Mouse (Mus musculus) hindbrain, embryonic 13.5 days (tissue): ENCODE data around the gene Dkkl1. TPM values are rescaled to one million over a fixed set of nuclear protein-coding genes. Genes with fewer than 3 reads are reported as not detected.
"Not testable (repeated sequence)": the region's sequence is repeated elsewhere in the genome, so short reads cannot be mapped to it uniquely, and the experiment has no call there.

Experiments
- ATAC-seq: fragments of 200-750 bp; cut with Nextera tagmentation; 2 replicates; pipeline ENCODE4 v1.8.0; 2017; ENCODE audit warnings: moderate TSS enrichment; ENCODE audit not compliant: low FRiP score
- H3K27ac ChIP-seq: fragments of 300-500 bp; sonication (generic); 2 replicates; pipeline ENCODE4 v1.5.1; 2015; ENCODE audit warnings: inconsistent platforms, mild to moderate bottlenecking, moderate library complexity
- H3K27me3 ChIP-seq: fragments of 300-500 bp; sonication (generic); 2 replicates; pipeline ENCODE4 v1.6.1; 2015; ENCODE audit warnings: mild to moderate bottlenecking, inconsistent platforms
- H3K36me3 ChIP-seq: fragments of 300-500 bp; sonication (generic); 2 replicates; pipeline ENCODE4 v1.6.1; 2015; ENCODE audit warnings: mild to moderate bottlenecking, inconsistent platforms
- H3K4me1 ChIP-seq: fragments of 300-500 bp; sonication (generic); replicated peaks from 2 replicates; pipeline ENCODE4 v1.6.1; 2015; ENCODE audit warnings: inconsistent platforms
- H3K4me2 ChIP-seq: fragments of 300-500 bp; sonication (generic); 2 replicates; pipeline ENCODE4 v1.6.1; 2015; ENCODE audit warnings: inconsistent platforms, mild to moderate bottlenecking, moderate library complexity
- H3K4me3 ChIP-seq: fragments of 300-500 bp; sonication (generic); 2 replicates; pipeline ENCODE4 v1.5.1; 2015; ENCODE audit warnings: mild to moderate bottlenecking, inconsistent platforms
- H3K9ac ChIP-seq: fragments of 300-500 bp; sonication (generic); 2 replicates; pipeline ENCODE4 v1.6.1; 2015; ENCODE audit warnings: mild to moderate bottlenecking, inconsistent platforms
- H3K9me3 ChIP-seq: fragments of 300-500 bp; sonication (generic); 2 replicates; pipeline ENCODE4 v1.6.1; 2016; ENCODE audit warnings: inconsistent platforms
- WGBS: fragments of 180-500 bp; shearing (Covaris S2); methylation state at CpG from one replicate; pipeline ENCODE4 v1.1.7; 2015; 5-methylcytosine and 5-hydroxymethylcytosine counted together
- polyA plus RNA-seq: library from polyadenylated mRNA; unstranded; fragments of >200 nt; fragmentation: Nextera tagmentation; extraction: Ambion mirVana; gene quantifications from 2 replicates; pipeline ENCODE4 v1.2.1, GENCODE M21; 2015

Gene Dkkl1
- polyA plus RNA-seq, 1 experiment from 2014 or later, result 5.6 TPM

DNA sequence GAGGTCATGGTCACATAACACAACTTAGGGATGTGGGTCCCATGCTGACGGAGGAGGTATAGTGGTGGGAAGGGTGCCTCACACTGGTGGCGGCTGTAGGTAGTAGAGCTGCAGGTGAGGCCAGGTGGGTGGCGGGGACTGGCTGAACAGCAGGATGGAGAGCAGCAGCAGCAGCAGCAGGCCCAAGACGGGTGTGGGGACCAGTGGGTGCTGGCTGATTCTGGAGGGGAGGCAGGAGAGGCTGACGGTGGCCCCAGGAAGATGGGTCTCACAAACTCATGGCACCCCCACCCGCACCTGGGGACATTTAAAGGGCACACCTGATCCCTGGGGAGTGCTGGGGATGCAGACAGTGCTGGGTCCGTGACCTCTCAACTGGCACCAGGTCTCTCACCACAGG is 28.3 kb downstream of the Dkkl1 start:
- no peaks in the 10 kb centered on the region for H3K9me3 ChIP-seq
- H3K36me3 ChIP-seq, result no peaks in the 10 kb centered on the region
- ATAC-seq, result no peak
- H3K27me3 ChIP-seq, result peaks cover 97% of the 10 kb centered on the region
- H3K4me2 ChIP-seq, result no peak overlapping the region
- H3K4me3 ChIP-seq, result no peak overlapping the region
- 74% methylated on average over 7 of the region's 7 CpGs for WGBS
- no peak overlapping the region; the same call in 1 of the 2 replicates for H3K9ac ChIP-seq
- peaks cover 29% of the 10 kb centered on the region for H3K4me1 ChIP-seq
- H3K27ac ChIP-seq, result no peak overlapping the region

DNA sequence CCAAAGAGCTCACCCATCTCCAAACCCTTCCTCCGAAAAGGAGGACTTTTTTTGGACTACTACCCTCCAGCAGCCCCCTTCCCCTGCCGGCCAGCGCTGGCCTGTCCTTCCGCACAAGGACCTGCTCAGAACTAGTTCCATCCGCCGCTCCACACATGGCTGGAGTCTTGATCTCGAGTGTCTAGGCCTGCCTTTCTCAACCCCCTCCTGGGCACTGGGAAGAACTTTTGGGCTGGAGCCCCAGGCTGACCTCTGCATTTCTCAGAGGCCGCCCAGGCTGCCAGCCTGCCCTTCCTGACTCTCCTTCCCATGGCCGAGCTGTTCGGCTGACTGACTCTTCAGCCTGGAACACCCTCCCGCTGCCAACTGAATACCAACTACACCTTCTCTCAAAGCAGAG is 29.3 kb downstream of the Dkkl1 start:
- H3K27ac ChIP-seq, result no peak overlapping the region
- H3K4me2 ChIP-seq, result peak overlapping the region; percentile 56
- H3K4me3 ChIP-seq, result peak overlapping the region; percentile 32
- H3K4me1 ChIP-seq, result peaks cover 29% of the 10 kb centered on the region
- 24% methylated on average over 11 of the region's 11 CpGs for WGBS
- H3K27me3 ChIP-seq, result peaks cover 97% of the 10 kb centered on the region
- no peaks in the 10 kb centered on the region for H3K36me3 ChIP-seq
- no peaks in the 10 kb centered on the region for H3K9me3 ChIP-seq
- peak overlapping the region; percentile 49; the same call in 1 of the 2 replicates for H3K9ac ChIP-seq
- no peak for ATAC-seq

DNA sequence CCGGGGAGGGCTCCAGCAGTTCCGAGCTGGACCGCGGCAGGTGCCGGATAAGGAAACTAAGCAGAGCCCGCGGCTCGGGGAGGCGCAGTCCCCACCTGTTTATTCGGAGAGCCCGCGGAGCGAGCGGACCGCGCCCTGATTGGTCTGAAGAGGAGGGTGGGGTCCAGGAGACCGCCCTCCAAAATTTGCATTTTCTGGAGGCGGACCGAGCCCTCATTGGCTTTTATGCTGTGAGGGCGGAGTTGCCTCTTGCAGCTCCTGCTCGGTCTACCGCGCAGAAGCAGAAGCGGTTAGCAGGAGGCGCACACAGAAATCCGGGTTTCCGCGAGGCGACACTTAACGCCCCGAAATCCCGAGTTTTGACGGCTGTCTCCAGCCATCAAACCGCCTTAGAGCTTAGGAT is 29.7 kb downstream of the Dkkl1 start:
- peak overlapping the region; percentile 49; the same call in 1 of the 2 replicates for H3K9ac ChIP-seq
- WGBS, result under 1% methylated on average over 34 of the region's 34 CpGs
- H3K27ac ChIP-seq, result no peak overlapping the region
- no peaks in the 10 kb centered on the region for H3K36me3 ChIP-seq
- peak overlapping the region; percentile 32 for H3K4me3 ChIP-seq
- H3K9me3 ChIP-seq, result no peaks in the 10 kb centered on the region
- H3K4me2 ChIP-seq, result peak overlapping the region; percentile 56
- peaks cover 29% of the 10 kb centered on the region for H3K4me1 ChIP-seq
- H3K27me3 ChIP-seq, result peaks cover 100% of the 10 kb centered on the region
- ATAC-seq, result peak; percentile 84

DNA sequence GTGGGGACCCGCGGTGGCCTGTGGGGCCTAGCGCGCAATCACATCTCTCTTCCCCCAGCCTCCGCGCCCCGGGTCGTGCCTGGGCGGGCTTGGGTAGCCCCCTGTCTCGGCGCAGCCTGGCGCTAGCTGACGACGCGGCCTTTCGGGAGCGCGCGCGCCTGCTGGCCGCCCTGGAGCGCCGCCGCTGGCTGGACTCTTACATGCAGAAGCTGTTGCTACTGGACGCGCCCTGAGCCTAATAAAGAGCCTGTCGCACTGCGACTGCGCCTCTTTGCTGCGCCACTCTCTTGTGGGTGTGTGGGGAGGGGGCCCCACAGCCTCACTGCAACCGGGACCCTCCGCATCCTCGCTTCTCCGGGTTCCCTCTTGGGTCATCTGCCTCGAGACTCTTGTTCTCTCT is 30.4 kb downstream of the Dkkl1 start:
- H3K4me1 ChIP-seq, result peaks cover 29% of the 10 kb centered on the region
- H3K36me3 ChIP-seq, result no peaks in the 10 kb centered on the region
- peak overlapping the region; percentile 32 for H3K4me3 ChIP-seq
- ATAC-seq, result no peak
- H3K9me3 ChIP-seq, result no peaks in the 10 kb centered on the region
- 3% methylated on average over 22 of the region's 35 CpGs for WGBS
- H3K4me2 ChIP-seq, result peak overlapping the region; percentile 56
- peaks cover 100% of the 10 kb centered on the region for H3K27me3 ChIP-seq
- H3K9ac ChIP-seq, result peak overlapping the region; percentile 46
- no peak overlapping the region for H3K27ac ChIP-seq

DNA sequence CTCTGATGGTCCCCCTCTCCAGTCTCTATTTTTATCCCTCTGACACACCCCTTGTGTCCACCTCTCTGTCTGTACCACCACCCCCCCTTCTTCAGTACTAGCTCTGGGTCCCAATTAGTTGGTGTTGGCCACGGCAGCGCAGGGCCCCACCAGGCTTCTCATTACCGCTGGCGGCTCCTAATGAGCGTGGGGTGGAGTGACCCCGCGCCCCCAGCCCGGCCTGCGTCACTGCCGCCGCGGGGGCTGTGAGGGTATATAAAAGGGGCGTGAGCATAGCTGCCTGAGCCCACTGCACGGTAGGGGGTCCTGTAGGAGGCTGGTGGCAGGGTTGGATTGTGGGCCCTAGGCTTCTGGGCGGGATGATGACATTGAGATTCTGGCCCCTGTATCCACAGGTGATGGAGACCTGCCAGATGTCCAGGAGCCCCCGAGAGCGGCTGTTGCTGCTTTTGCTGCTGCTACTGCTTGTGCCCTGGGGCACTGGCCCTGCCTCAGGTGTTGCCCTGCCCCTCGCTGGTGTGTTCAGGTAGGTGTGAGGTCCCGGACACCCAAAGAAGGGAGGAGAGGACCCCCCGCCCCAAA is 31.0 kb downstream of the Dkkl1 start, which contains the start of gene Pth2:
Pth2 (plus strand) TSS at position 100 of the 582 bp plus-strand sequence.
- Histone ChIP-seq H3K4me3 (peak within 1 kb of the TSS; percentile 32), H3K9ac (peak within 1 kb of the TSS; percentile 46)

DNA sequence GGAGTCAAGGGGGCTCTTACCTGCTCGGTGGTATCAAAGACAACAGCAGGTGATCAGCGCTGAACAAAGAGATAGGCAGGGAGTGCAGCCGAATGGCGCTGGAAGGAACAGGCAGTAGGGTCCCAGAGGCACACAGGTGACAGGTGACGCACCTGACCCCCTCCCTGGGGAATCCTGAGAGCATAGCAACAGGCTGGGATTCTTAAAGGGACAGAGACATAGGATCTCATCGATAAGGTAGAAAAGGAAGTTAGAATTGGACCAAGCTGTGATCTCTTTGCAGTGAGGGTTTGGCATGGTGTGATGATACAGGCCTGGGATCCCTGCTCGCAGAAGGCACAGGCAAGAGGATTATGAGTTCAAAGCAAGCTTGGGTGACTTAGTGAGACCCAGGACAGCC is 32.5 kb downstream of the Dkkl1 start, which contains the start of gene Gfy:
Gfy (minus strand) TSS at position 101 of the 400 bp plus-strand sequence.
- 26% methylated on average over 7 of the region's 7 CpGs for WGBS
- ATAC-seq, result no peak

More for the DNA sequence above, 31.0 kb downstream of the Dkkl1 start, which contains the start of gene Pth2:
- Histone ChIP-seq H3K4me1 (peaks cover 35% of the 10 kb centered on the region), H3K4me2 (peak within 1 kb of the TSS; percentile 56), H3K36me3 (no peaks in the 10 kb centered on the region), H3K9me3 (no peaks in the 10 kb centered on the region), H3K27me3 (peaks cover 100% of the 10 kb centered on the region), H3K27ac (no peak within 1 kb of the TSS)
- no peak for ATAC-seq
- 22% methylated on average over 20 of the region's 20 CpGs for WGBS

DNA sequence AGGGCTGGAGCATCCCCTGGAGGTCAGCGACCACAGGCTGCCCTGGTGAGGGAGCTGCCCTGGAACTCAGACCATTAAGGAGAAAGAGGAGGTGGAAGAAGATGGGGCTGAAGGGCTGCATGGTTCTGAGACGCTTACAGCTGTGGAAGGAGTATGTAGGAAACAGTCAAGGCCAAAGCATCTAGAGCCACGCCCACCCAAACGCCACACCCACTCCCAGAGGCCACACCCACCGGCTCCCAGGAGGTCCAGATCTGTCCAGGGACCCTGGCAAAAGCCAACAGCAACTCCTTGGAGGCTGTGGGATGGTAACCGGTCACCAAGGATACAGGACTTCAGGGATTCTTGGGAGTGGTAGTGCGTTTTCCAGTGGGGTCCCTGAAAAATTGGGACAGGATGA is 33.4 kb downstream of the Dkkl1 start:
- H3K4me1 ChIP-seq, result peaks cover 35% of the 10 kb centered on the region
- no peak overlapping the region for H3K27ac ChIP-seq
- no peaks in the 10 kb centered on the region for H3K36me3 ChIP-seq
- no peak overlapping the region for H3K4me2 ChIP-seq
- H3K27me3 ChIP-seq, result peaks cover 98% of the 10 kb centered on the region
- 23% methylated on average over 7 of the region's 7 CpGs for WGBS
- no peak overlapping the region for H3K9ac ChIP-seq
- H3K9me3 ChIP-seq, result no peaks in the 10 kb centered on the region
- ATAC-seq, result no peak
- no peak overlapping the region for H3K4me3 ChIP-seq

More for the DNA sequence above, 32.5 kb downstream of the Dkkl1 start, which contains the start of gene Gfy:
- Histone ChIP-seq H3K27ac (no peak within 1 kb of the TSS), H3K4me2 (no peak within 1 kb of the TSS), H3K9me3 (no peaks in the 10 kb centered on the region), H3K4me1 (peaks cover 34% of the 10 kb centered on the region), H3K27me3 (peaks cover 100% of the 10 kb centered on the region), H3K36me3 (no peaks in the 10 kb centered on the region), H3K4me3 (no peak within 1 kb of the TSS), H3K9ac (no peak within 1 kb of the TSS)

DNA sequence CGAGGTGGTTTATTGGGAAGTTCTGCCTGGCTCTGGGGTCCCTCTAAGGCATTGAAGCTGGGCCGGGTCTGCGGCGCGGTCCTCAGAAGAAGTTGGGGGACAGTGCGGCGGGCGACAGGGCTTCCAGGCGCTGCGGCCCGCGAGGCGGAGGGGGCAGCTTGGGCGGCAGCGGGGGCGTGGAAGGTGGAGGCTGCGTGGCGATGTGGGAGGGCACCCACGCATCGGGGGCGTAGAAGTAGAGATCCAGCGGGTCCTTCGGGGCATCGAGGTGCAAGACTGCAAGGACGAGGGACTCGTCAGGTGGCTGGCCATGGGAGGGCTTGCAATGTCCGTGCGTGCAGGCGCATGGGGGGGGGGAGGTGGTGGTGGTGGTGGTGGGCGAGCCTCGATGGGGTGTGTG is 35.6 kb downstream of the Dkkl1 start:
- Histone ChIP-seq H3K4me3 (peak overlapping the region; percentile 17), H3K4me2 (peak overlapping the region; percentile 31), H3K9me3 (no peaks in the 10 kb centered on the region), H3K27me3 (peaks cover 97% of the 10 kb centered on the region), H3K9ac (peak overlapping the region; percentile 39; the same call in 1 of the 2 replicates), H3K27ac (no peak overlapping the region), H3K36me3 (no peaks in the 10 kb centered on the region), H3K4me1 (peaks cover 22% of the 10 kb centered on the region)
- WGBS, result 3% methylated on average over 30 of the region's 31 CpGs
- ATAC-seq, result no peak

DNA sequence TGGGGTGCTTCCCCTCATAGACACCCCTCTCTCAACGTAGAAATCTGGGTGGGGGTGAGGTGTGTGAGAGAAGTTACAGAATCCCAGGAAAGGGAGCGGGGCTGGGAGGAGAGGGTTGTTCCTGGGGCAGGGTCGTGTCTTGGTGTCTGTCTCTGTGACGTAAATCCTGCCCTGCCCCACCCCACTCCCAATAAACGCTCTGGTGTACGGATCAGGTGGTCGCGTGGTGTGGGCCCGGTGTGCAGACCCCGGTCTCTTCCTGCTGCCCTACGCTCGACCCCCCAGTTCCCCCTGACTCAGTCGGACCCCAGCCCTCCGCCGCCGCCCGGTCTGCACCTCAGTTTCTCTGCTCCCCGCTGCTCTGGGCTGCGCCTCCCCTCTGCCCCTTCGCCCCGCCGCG is 36.0 kb downstream of the Dkkl1 start:
- Histone ChIP-seq H3K4me2 (peak overlapping the region; percentile 31), H3K36me3 (no peaks in the 10 kb centered on the region), H3K9me3 (no peaks in the 10 kb centered on the region), H3K9ac (0 out of 2 replicates have a peak overlapping the region, but pooled peaks have one; percentile 39), H3K4me3 (peak overlapping the region; percentile 17), H3K27me3 (peaks cover 97% of the 10 kb centered on the region), H3K4me1 (peaks cover 18% of the 10 kb centered on the region), H3K27ac (no peak overlapping the region)
- WGBS, result 1% methylated on average over 23 of the region's 23 CpGs
- ATAC-seq, result no peak

DNA sequence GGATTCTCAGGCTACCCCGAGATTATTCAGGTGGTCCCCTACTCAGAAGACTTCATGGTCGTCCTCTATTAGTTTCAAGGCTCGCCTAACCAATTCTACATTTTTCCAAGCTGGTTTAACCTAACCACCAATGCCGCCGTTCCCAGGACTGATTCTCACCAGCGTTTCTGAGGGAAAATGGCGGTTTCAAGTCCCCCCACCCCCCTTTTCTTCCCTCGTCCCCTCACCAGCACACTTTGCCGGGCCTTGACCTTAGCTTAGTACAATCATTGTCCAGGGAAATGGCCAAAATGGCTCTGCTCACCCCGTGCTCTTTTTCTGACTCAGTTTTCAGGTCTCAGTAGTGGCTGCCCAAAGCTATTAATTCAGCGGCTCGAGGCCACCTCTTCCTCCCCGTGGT is 36.5 kb downstream of the Dkkl1 start:
- no peak overlapping the region for H3K27ac ChIP-seq
- H3K4me3 ChIP-seq, result no peak overlapping the region
- no peak for ATAC-seq
- WGBS, result 2% methylated on average over 13 of the region's 13 CpGs
- H3K9ac ChIP-seq, result no peak overlapping the region
- H3K4me2 ChIP-seq, result no peak overlapping the region
- H3K4me1 ChIP-seq, result peaks cover 17% of the 10 kb centered on the region
- no peaks in the 10 kb centered on the region for H3K36me3 ChIP-seq
- H3K9me3 ChIP-seq, result no peaks in the 10 kb centered on the region
- H3K27me3 ChIP-seq, result peaks cover 97% of the 10 kb centered on the region

DNA sequence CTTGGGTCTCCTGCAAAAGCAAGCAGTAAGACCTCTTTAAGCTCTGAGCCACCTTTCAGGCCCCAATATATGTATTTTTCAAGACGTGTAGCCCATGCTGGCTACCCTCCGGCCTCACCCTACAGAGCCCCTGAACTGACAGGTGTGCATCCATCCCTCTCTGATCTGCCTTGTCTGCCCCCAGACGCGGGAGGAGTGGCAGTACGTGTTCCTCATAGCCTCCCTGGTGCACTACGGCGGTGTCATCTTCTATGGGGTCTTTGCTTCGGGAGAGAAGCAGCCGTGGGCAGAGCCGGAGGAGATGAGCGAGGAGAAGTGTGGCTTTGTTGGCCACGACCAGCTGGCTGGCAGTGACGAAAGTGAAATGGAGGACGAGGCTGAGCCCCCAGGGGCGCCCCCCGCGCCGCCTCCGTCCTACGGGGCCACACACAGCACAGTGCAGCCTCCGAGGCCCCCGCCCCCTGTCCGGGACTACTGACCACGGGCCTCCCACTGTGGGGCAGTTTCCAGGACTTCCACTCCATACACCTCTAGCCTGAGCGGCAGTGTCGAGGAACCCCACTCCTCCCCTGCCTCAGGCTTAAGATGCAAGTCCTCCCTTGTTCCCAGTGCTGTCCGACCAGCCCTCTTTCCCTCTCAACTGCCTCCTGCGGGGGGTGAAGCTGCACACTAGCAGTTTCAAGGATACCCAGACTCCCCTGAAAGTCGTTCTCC is 37.2 kb downstream of the Dkkl1 start:
- WGBS, result 6% methylated on average over 20 of the region's 29 CpGs
- Histone ChIP-seq H3K4me1 (peaks cover 17% of the 10 kb centered on the region), H3K9ac (no peak overlapping the region), H3K9me3 (0 out of 2 replicates have a peak, but pooled peaks cover 1% of the 10 kb centered on the region), H3K27me3 (peaks cover 97% of the 10 kb centered on the region), H3K27ac (no peak overlapping the region), H3K36me3 (no peaks in the 10 kb centered on the region), H3K4me3 (0 out of 2 replicates have a peak overlapping the region, but pooled peaks have one; percentile 9), H3K4me2 (peak overlapping the region; percentile 31; the same call in 1 of the 2 replicates)
- ATAC-seq, result no peak

DNA sequence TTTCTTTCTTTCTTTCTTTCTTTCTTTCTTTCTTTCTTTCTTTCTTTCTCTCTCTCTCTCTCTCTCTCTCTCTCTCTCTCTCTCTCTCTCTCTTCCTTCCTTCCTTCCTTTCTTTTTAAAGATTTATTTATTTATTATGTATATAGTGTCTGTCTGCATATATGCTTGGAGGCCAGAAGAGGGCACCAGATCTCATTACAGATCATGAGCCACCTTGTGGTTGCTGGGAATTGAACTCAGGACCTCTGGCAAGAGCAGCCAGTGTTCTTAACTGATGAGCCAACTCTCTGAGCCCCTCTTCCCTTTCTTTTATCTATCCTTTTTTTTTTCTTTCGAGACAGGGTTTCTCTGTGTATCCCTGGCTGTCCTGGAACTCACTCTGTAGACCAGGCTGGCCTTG is 38.2 kb downstream of the Dkkl1 start:
- not testable (repeated sequence) for H3K4me3 ChIP-seq, H3K4me2 ChIP-seq, H3K27ac ChIP-seq, H3K9me3 ChIP-seq, ATAC-seq, H3K9ac ChIP-seq, H3K36me3 ChIP-seq
- WGBS, result 55% methylated on average over 1 of the region's 1 CpGs
- Histone ChIP-seq H3K4me1 (peaks cover 19% of the 10 kb centered on the region), H3K27me3 (peaks cover 97% of the 10 kb centered on the region)
